9 mouse cellular contexts compared by ENCODE assay signal in the genomic region with DNA sequence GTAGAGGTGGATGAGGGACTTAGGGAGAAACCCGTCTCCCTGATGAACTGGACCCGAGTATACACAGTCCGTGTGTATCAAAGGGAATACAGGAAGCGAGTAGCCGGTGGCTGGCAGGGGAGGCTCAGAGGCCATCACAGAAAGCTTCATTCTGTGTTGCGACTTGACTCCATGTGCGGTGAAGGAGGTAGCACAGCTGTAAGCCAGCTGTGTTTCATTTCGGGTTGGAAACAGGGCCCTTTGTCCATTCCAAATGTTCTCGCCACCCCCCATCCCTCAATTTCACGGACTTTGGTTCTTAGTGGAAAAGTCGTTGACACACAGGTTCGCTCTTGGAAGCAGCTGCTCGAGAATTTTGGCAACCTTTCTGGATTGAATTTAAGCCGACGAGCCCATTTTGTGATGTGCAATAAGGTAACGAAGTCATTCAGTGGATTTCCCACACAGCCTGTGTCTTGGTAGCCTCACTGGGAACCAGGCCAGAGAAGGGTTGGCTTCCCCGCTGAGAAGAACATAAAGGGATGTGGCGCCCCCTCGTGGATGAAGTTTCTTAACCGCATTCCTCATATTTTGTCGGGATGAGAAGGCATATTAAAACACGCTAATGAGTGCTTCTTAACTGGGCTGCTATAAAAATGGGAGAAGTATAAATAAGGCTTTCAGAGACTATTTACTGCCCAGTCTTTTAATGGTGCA. TPM values are rescaled to one million over a fixed set of nuclear protein-coding genes. Genes with fewer than 3 reads are reported as not detected.
DNase-seq lines count a peak whose midpoint lies in the region; ATAC-seq and TF ChIP-seq lines count a peak whose summit lies in the region.
"Had no signal": no experiment of that assay in that cellular context is flagged by ENCODE, and none has a peak within 500 bp of the region (broad histone marks: within the 10 kb centered on the region; RNA-seq: fewer than 3 reads in every experiment).

No protein-coding gene starts in this region.

- H3K9ac ChIP-seq in lung, embryonic 14.5 days = no peak overlapping the region

- TF ChIP-seq POLR2A in cerebellum, adult 2 months (IDR thresholded peaks at IDR 0.05; ENCODE audit: borderline replicate concordance, insufficient read depth, low read length) = no peak

- ATAC-seq in lung, embryonic 14.5 days (ENCODE audit: insufficient read depth) = peak; percentile 64

- no peak overlapping the region for H3K27ac ChIP-seq in cerebellum, adult 2 months (ENCODE audit: insufficient read depth, low read length)
- H3K27ac ChIP-seq in lung, embryonic 14.5 days (ENCODE audit: low read depth) = peak overlapping the region; percentile 83

- TF ChIP-seq CTCF in cerebellum, adult 2 months (IDR thresholded peaks at IDR 0.05; ENCODE audit: borderline replicate concordance, insufficient read depth, low read depth, low read length) = peak; percentile 78
- TF ChIP-seq CTCF in lung, embryonic 14.5 days (IDR thresholded peaks at IDR 0.05; ENCODE audit: low read depth) = peak; percentile 90

- peak overlapping the region; percentile 44 for H3K4me2 ChIP-seq in lung, embryonic 14.5 days

- peaks cover under 1% of the 10 kb centered on the region; the same call in 1 of the 2 replicates for H3K4me1 ChIP-seq in cerebellum, adult 2 months (ENCODE audit: control insufficient read depth, insufficient read depth, low read length)
- peaks cover 26% of the 10 kb centered on the region for H3K4me1 ChIP-seq in lung, embryonic 14.5 days (ENCODE audit: insufficient read depth)
- H3K4me1 ChIP-seq: megakaryocyte, embryonic 14.5 days had no signal

- 18% methylated on average over 22 of the region's 22 CpGs for WGBS in cerebellum, adult 2 months
- 24% methylated on average over 22 of the region's 22 CpGs for WGBS in lung, embryonic 14.5 days

- intact Hi-C loops in heart, postnatal 36 days (cut with DNase I) = loop anchor here (1.0 to 2.0 kb wide), 4 partner anchors 39 to 237 kb away; partner anchors contain the start of gene Pakap

- peak; percentile 99 for DNase-seq in NIH3T3 (ENCODE audit: low read depth)
- peak; percentile 82 to 87 for DNase-seq in cerebellum, adult 2 months
- peak; percentile 89 for DNase-seq in forelimb bud, embryonic 11.5 days (ENCODE audit: low read depth, low spot score)
- peak; percentile 86 to 92 for DNase-seq in heart, postnatal 36 days
- peak; percentile 94 for DNase-seq in layer of hippocampus, adult 11-12 months (ENCODE audit: low spot score)
- DNase-seq in lung, embryonic 14.5 days = peak; percentile 99
- peak; percentile 50 for DNase-seq in retina, adult 2 months (ENCODE audit: low read depth, low spot score)
- peak; percentile 73 for DNase-seq in urinary bladder, postnatal 10 days (ENCODE audit: low spot score)

- no peaks in the 10 kb centered on the region; the same call in 1 of the 2 replicates for H3K27me3 ChIP-seq in cerebellum, adult 2 months (ENCODE audit: control insufficient read depth, insufficient read depth, low read length)
- H3K27me3 ChIP-seq in lung, embryonic 14.5 days (ENCODE audit: insufficient read depth, low read length) = no peaks in the 10 kb centered on the region

- H3K9me3 ChIP-seq in lung, embryonic 14.5 days (ENCODE audit: low read depth, low read length) = no peaks in the 10 kb centered on the region
- H3K9me3 ChIP-seq: megakaryocyte, embryonic 14.5 days had no signal

- peak overlapping the region; percentile 12 for H3K4me3 ChIP-seq in cerebellum, adult 2 months (replicated peaks; ENCODE audit: insufficient read depth, low read depth, low read length)
- no peak overlapping the region for H3K4me3 ChIP-seq in lung, embryonic 14.5 days (ENCODE audit: low read depth, low read length)
- H3K4me3 ChIP-seq: megakaryocyte, embryonic 14.5 days had no signal

- H3K36me3 ChIP-seq in lung, embryonic 14.5 days (ENCODE audit: insufficient read depth) = no peaks in the 10 kb centered on the region

RNA-seq across cellular contexts. Expression of gene Pakap, which starts 39.4 kb away (rescaled TPM):
- 4.1 and 6.3 TPM in 2 replicates for polyA plus RNA-seq in cerebellum, adult 2 months (2012; rRNA removed)
- 10 to 100 TPM; 33.1 to 33.7 TPM for total RNA-seq in heart, postnatal 36 days (2021)
- 56.2 and 57.2 TPM in 2 replicates for polyA plus RNA-seq in lung, embryonic 14.5 days (2014; fragmentation: Nextera tagmentation; extraction: Ambion mirVana)
